Mouse (Mus musculus) brain, embryonic 14.5 days (tissue): Measurements from ENCODE around the gene Phip.

Experiments
- CTCF ChIP-seq: fragments of 200-500 bp; IDR thresholded peaks from 2 replicates; pipeline ENCODE4 v1.5.1; 2012; ENCODE audit warnings: inconsistent platforms, mild to moderate bottlenecking, moderate library complexity, borderline replicate concordance; ENCODE audit not compliant: insufficient read depth, insufficient read length; ENCODE audit errors: extremely low read depth
- POLR2A ChIP-seq: fragments of 200-500 bp; IDR thresholded peaks from 2 replicates; pipeline ENCODE4 v1.6.1; 2012; ENCODE audit warnings: mild to moderate bottlenecking, inconsistent platforms, borderline replicate concordance; ENCODE audit not compliant: poor library complexity, insufficient read depth, insufficient read length, severe bottlenecking; ENCODE audit errors: extremely low read depth

GRCm38 (mm10) chr9:82861775-82862430, 113.4 kb downstream of the Phip start:
- TF ChIP-seq POLR2A (no peak), CTCF (no peak)
